Mouse (Mus musculus): Measurements from ENCODE around the gene Ptprj.

Gene Ptprj

DNA sequence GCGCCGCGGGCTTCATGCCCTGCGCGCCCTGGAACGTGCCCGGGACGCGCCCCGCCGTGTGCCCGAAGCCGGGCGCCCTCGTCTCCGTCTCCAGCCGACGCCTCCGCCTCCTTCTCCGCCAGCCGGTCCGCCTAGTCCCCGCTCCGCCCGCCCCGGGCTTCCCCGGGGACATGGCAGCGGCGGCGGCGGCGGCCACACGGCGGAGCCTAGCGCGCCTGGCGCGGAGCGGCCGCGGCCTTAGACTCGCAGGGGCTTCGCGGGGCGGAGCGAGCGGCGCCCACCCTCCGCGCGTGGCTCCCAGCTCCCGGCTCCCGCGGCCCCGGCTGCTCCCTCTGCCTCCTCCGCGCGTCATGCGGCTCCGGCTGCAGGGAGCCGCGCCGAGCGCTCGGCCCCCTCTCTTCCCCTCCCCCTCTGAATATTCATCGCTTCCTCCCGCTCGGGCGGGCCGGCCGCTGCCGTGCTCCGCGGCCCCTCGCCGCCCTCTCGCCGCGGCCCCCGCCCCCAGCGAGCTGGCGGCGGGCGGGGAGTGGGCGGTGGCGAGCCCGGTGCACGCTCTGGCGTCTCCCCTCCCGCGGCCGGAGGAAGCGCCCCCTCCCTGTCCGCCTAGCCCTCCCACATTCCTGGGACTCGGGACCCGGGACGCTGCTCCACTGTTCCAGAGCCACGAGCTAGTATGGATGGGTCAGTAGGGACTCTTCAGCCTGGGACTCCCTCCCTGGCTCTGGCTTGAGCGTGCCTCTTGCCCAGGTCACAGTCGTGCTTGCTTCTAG is at the start of gene Ptprj:
Gene Ptprj, minus strand, starts transcription at position 412 of the 770 bp plus-strand sequence.
- DNase-seq (ENCODE audit: low spot score in 2 of 2) = peak in 1 of 2 experiments; percentile 50

- no peak for DNase-seq (ENCODE audit: low spot score in 2 of 2)
These were observed 49.1 kb upstream of the Ptprj start for GRCm38 (mm10) chr2:90629552-90629951.

GRCm38 (mm10) chr2:90628261-90628660 is 47.8 kb upstream of the Ptprj start:
- no peak for DNase-seq (ENCODE audit: low spot score in 2 of 2)

- DNase-seq (ENCODE audit: low spot score in 2 of 2) = peak; percentile 77 to 78
These were observed 44.5 kb upstream of the Ptprj start for GRCm38 (mm10) chr2:90624920-90625319.

GRCm38 (mm10) chr2:90624339-90624738 is 43.9 kb upstream of the Ptprj start:
- DNase-seq (ENCODE audit: low spot score in 2 of 2) = peak in 1 of 2 experiments; percentile 25

DNA sequence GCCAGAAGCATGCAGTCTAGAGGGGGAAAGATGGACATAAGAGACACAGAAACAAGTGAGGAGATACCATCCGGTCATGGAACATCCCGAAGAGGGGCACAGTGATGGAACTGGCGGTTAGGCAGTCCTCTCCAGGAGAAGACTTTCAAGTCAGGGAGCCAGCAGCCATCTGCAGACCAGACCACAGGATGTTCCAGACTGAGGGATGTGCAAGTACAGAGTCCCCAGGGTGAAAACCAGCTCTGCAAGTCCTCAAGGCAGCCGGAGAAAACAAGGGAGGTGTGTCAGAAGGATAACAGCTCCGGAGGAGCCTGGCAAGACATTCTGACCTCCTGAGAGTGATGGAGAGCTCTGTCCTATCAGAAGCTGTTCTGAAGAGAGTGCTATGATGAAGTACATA is 40.4 kb upstream of the Ptprj start:
- no peak for DNase-seq (ENCODE audit: low spot score in 2 of 2)

DNA sequence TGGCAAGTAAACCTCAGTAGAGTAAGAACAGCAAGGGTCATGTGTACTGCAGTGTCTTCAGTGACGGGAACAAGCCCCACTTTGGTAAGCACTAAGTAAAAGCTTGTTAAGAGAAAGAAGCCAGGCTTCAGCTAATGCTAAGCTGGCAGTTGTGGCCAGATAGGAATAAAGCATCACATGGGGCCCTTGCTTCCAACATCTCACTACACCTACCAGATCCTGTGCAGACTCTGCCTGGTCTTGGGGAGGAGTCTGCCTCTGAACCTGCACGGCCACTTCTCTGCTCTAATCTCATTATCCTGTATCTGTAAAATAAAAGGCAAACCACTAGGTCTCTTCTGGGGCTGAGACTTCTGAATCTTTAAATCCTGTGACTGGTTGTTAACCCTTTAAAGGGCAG is 39.2 kb upstream of the Ptprj start:
- no peak for DNase-seq (ENCODE audit: low spot score in 2 of 2)

- DNase-seq (ENCODE audit: low spot score in 2 of 2) = peak; percentile 73 to 78
These were observed 34.3 kb upstream of the Ptprj start for GRCm38 (mm10) chr2:90614651-90615171.

- DNase-seq (ENCODE audit: low spot score in 2 of 2) = no peak
These were observed 33.1 kb upstream of the Ptprj start for GRCm38 (mm10) chr2:90613591-90613990.

- DNase-seq (ENCODE audit: low spot score in 2 of 2) = no peak
These were observed 32.6 kb upstream of the Ptprj start for GRCm38 (mm10) chr2:90613006-90613405.

GRCm38 (mm10) chr2:90611959-90612571 is 31.6 kb upstream of the Ptprj start:
- DNase-seq (ENCODE audit: low spot score in 2 of 2) = peak; percentile 39 to 53

DNA sequence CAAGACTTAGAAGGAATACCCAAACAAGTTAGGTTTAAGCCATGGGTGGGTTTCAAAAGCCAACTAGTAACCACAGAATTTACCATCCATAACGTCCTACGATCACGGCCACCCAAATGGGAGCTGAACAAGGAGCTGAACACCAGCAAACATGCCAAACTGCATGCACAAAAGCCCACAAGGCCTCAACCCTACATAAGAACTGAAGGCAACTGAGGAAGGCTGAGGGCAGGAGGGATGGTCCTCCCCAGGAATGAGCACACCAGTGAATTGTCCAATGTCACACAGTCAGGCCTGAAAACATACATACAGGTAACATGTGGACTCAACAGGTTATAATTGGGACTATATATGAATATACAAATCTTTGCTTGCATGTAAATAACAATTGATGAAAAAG is 20.6 kb upstream of the Ptprj start:
- DNase-seq (ENCODE audit: low spot score in 2 of 2) = no peak

GRCm38 (mm10) chr2:90588141-90588540 is 7.7 kb upstream of the Ptprj start:
- DNase-seq (ENCODE audit: low spot score in 2 of 2) = no peak

DNA sequence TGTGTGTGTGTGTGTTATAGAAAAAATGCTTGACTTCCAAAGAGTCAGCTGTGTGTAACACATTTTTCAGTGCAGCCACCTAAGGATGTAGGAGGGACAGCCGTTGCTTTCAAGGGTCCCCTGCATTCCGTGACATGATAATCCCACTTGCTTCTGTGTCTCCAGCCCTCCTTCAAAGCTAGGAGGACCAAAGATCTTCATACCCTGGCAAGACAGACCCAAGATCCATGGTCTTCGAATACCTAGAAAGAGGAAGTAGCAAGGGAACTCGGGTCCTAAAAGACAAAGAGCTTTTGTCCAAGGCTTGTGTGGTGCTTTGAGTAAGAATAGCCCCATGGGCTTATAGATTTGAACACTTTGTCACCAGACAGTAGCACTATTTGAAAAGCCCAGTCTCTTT is 4.1 kb upstream of the Ptprj start:
- no peak for DNase-seq (ENCODE audit: low spot score in 2 of 2)

- DNase-seq (ENCODE audit: low spot score in 2 of 2) = no peak
These were observed 3.2 kb upstream of the Ptprj start for GRCm38 (mm10) chr2:90583628-90584131.

DNA sequence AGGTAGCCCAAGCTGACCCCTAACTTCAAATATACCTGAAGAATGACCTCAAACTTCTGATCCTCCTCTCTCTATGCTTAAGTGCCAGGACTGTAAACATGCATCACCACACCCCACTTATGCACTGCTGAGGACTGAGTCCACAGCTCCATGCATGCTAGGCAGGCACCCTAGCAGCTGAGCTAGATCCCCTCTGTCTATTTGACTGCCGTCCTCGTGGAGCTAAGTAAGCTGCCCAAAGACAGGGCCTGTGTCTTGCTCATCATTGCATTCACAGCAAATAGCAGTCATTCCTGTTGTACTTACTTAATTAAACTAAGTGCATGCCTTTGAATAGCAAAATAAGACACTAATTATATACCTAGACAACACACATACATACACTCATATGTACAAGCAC is 2.4 kb upstream of the Ptprj start:
- no peak for DNase-seq (ENCODE audit: low spot score in 2 of 2)

GRCm38 (mm10) chr2:90582311-90582710 is 1.9 kb upstream of the Ptprj start:
- no peak for DNase-seq (ENCODE audit: low spot score in 2 of 2)

DNA sequence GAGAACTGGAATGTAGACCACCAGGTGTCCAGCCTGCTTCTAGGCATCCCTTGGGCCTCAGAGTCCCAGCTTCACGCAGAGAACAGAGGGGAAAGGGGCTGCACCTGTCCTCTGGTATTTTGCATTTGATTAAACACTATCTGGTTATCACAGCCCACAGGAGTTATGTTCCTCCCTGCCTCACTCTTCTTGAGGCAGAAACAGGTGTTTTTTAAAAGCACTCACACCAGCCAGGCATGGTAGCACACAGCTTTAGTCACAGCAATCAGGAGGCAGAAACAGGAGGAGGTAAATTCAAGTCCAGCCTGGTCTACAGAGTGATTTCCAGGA is 1.3 kb upstream of the Ptprj start:
- no peak for DNase-seq (ENCODE audit: low spot score in 2 of 2)

GRCm38 (mm10) chr2:90581006-90581795 is 754 bp upstream of the Ptprj start:
- no peak for DNase-seq (ENCODE audit: low spot score in 2 of 2)

DNA sequence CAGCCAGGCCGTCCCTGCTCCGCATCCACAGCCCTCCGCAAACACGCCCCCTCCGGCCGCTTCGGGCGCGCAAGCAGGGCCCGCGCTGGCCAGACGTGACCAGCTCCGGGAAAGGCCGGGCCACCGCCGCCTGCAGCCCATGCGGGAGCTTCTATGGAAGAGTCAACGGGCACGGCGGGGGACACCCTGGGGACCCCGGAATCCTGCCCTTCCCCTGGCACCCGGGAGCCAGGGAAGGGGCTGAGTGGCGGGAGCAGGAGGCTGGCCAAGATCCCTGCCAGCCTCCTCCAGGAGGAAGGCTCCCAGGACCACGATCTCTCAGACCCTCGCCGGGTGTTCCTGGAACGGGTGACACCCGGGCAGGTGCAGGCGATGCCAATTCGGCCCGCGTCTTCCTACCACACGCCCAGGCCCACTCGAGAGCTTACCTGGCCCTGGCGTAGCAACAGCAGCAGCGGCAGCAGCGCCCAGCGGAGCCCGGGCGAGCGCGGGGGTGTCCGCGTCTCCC is 665 bp downstream of the Ptprj start:
- DNase-seq (ENCODE audit: low spot score in 2 of 2) = peak in 1 of 2 experiments; percentile 50

DNA sequence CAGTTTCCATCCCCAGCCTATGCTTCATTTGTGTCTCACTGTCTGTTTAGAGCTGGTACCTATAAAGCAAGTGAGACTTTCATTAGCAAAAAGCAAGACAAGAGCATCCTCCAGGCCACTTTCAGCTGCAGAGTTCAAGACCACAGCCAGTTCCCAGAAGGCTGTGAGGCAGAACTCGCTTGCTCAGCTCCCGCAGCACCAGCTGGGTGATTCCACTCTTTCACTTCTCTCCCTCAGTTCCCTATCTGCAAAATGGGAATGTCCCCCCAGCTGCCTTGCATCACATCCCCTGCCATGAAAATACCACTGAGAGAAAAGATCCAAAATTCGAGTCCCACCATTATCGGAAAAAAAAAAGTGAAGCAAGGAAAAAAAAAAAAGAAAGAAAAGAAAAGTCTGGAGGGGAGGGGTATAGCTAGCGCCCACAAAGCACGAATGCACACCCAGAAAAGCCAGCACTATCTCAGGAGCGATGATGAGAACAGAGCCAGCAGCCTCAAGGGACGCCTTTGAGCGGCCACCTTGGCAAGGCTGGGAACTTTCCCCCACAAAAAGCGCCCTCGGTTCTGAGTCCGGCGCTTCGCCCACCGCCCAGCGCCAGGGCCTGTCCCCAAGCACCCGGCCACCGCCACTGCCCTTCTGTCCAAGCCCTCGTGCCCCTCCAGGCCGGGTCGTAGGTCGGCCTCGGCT is 1.3 kb downstream of the Ptprj start:
- peak in 1 of 2 experiments; percentile 49 for DNase-seq (ENCODE audit: low spot score in 2 of 2)

Measured in right cerebral cortex, adult 2 months (tissue).